Mouse (Mus musculus) retina, adult 2 months (tissue): ENCODE data around the gene Gna13.
A peak's percentile ranks its signal among the peaks of the same experiment; 100 is the strongest.

Source experiments
- DNase-seq: peaks from one replicate; pipeline ENCODE4 v3.0.0-alpha.2; 2012; ENCODE audit warnings: low read depth, low spot score

Gene Gna13

GRCm38 (mm10) chr11:109422263-109422662 lies 59.6 kb downstream of the Gna13 start:
- no peak for DNase-seq

- no peak for DNase-seq
These were observed 60.7 kb downstream of the Gna13 start for GRCm38 (mm10) chr11:109423294-109423693.

GRCm38 (mm10) chr11:109425392-109426271 lies 63.0 kb downstream of the Gna13 start, which contains the start of gene Amz2:
Gene Amz2, plus strand, starts transcription at chr11:109425946.
- DNase-seq = peak; percentile 97

GRCm38 (mm10) chr11:109426272-109426586 lies 63.6 kb downstream of the Gna13 start:
- DNase-seq = no peak

- DNase-seq = no peak
These were observed 64.7 kb downstream of the Gna13 start for GRCm38 (mm10) chr11:109427353-109427752.

- DNase-seq = no peak
These were observed 71.7 kb downstream of the Gna13 start for GRCm38 (mm10) chr11:109434233-109434798.

GRCm38 (mm10) chr11:109436889-109437288 lies 74.3 kb downstream of the Gna13 start:
- no peak for DNase-seq

GRCm38 (mm10) chr11:109439209-109439608 lies 76.6 kb downstream of the Gna13 start:
- DNase-seq = no peak

- peak; percentile 57 for DNase-seq
These were observed 77.3 kb downstream of the Gna13 start for GRCm38 (mm10) chr11:109439829-109440340.

- no peak for DNase-seq
These were observed 78.0 kb downstream of the Gna13 start for GRCm38 (mm10) chr11:109440641-109441040.

- DNase-seq = no peak
These were observed 78.5 kb downstream of the Gna13 start for GRCm38 (mm10) chr11:109441119-109441518.

- DNase-seq = no peak
These were observed 79.6 kb downstream of the Gna13 start for GRCm38 (mm10) chr11:109442166-109442730.

GRCm38 (mm10) chr11:109443468-109444263 lies 81.0 kb downstream of the Gna13 start:
- DNase-seq = no peak

GRCm38 (mm10) chr11:109444600-109444999 lies 82.0 kb downstream of the Gna13 start:
- no peak for DNase-seq

GRCm38 (mm10) chr11:109445438-109446035 lies 82.9 kb downstream of the Gna13 start:
- no peak for DNase-seq
